Mouse (Mus musculus): ENCODE results near the gene Top2a.
A peak's percentile ranks its signal among the peaks of the same experiment; 100 is the strongest.

Top2a gene

GRCm38 (mm10) chr11:98964201-98964615 is 59.8 kb downstream of the Top2a start:
- DNase-seq (ENCODE audit: low spot score), result no peak

GRCm38 (mm10) chr11:98963191-98964021 is 60.6 kb downstream of the Top2a start:
- DNase-seq (ENCODE audit: low spot score), result peak; percentile 81

GRCm38 (mm10) chr11:98962421-98963095 is 61.4 kb downstream of the Top2a start:
- no peak for DNase-seq (ENCODE audit: low spot score)

GRCm38 (mm10) chr11:98961766-98962165 is 62.2 kb downstream of the Top2a start:
- no peak for DNase-seq (ENCODE audit: low spot score)

GRCm38 (mm10) chr11:98961051-98961592 is 62.9 kb downstream of the Top2a start:
- no peak for DNase-seq (ENCODE audit: low spot score)

- no peak for DNase-seq (ENCODE audit: low spot score)
Measured at GRCm38 (mm10) chr11:98960313-98960906, 63.6 kb downstream of the Top2a start.

GRCm38 (mm10) chr11:98959437-98960312 is 64.3 kb downstream of the Top2a start:
- DNase-seq (ENCODE audit: low spot score), result peak; percentile 81

- no peak for DNase-seq (ENCODE audit: low spot score)
Measured at GRCm38 (mm10) chr11:98956340-98956739, 67.6 kb downstream of the Top2a start.

- DNase-seq (ENCODE audit: low spot score), result no peak
Measured at GRCm38 (mm10) chr11:98955707-98956235, 68.2 kb downstream of the Top2a start.

- peak; percentile 83 for DNase-seq (ENCODE audit: low spot score)
Measured at GRCm38 (mm10) chr11:98954801-98955706, 68.9 kb downstream of the Top2a start.

- peak; percentile 91 for DNase-seq (ENCODE audit: low spot score)
Measured at GRCm38 (mm10) chr11:98954373-98954772, 69.6 kb downstream of the Top2a start.

GRCm38 (mm10) chr11:98953835-98954320 is 70.1 kb downstream of the Top2a start:
- no peak for DNase-seq (ENCODE audit: low spot score)

- no peak for DNase-seq (ENCODE audit: low spot score)
Measured at GRCm38 (mm10) chr11:98953361-98953760, 70.6 kb downstream of the Top2a start.

GRCm38 (mm10) chr11:98952736-98953135 is 71.3 kb downstream of the Top2a start:
- no peak for DNase-seq (ENCODE audit: low spot score)

- no peak for DNase-seq (ENCODE audit: low spot score)
Measured at GRCm38 (mm10) chr11:98952111-98952510, 71.9 kb downstream of the Top2a start.

- peak; percentile 89 for DNase-seq (ENCODE audit: low spot score)
Measured at GRCm38 (mm10) chr11:98951026-98951906, 72.7 kb downstream of the Top2a start.

GRCm38 (mm10) chr11:98950484-98950883 is 73.5 kb downstream of the Top2a start:
- no peak for DNase-seq (ENCODE audit: low spot score)

- DNase-seq (ENCODE audit: low spot score), result no peak
Measured at GRCm38 (mm10) chr11:98949958-98950460, 74.0 kb downstream of the Top2a start.
